Mouse (Mus musculus): ENCODE measurements around the gene Rasgrp4.

GRCm38 (mm10) chr7:29141416-29141815 is 6.8 kb downstream of the Rasgrp4 start:
- TF ChIP-seq CTCF (IDR thresholded peaks at IDR 0.05; ENCODE audit: borderline replicate concordance, extremely low read depth, insufficient read depth, insufficient read length) (no peak), POLR2A (IDR thresholded peaks at IDR 0.05; ENCODE audit: borderline replicate concordance, extremely low read depth, insufficient read depth, insufficient read length, poor library complexity, severe bottlenecking) (no peak)

Measured in brain, embryonic 14.5 days (tissue).